Mouse (Mus musculus) bone marrow, adult 2 months (tissue): ENCODE results near the gene Olfr61.
"Not testable (repeated sequence)": the region's sequence is repeated elsewhere in the genome, so short reads cannot be mapped to it uniquely, and the experiment has no call there.

ENCODE experiments used
- CTCF ChIP-seq: fragments of 200-500 bp; IDR thresholded peaks from 2 replicates; pipeline ENCODE4 v1.5.1; 2011; ENCODE audit warnings: low read length, control low read depth; ENCODE audit not compliant: control insufficient read depth, insufficient read depth
- POLR2A ChIP-seq: fragments of 200-500 bp; IDR thresholded peaks from 2 replicates; pipeline ENCODE4 v1.6.1; 2011; ENCODE audit warnings: low read depth, mild to moderate bottlenecking, control low read depth, low read length, borderline replicate concordance; ENCODE audit not compliant: control insufficient read depth

- not testable (repeated sequence) for TF ChIP-seq POLR2A, CTCF
Observed at GRCm38 (mm10) chr7:140628670-140629069, at the start of gene Olfr61.
